Mouse (Mus musculus) Muller cell, postnatal 12 days (primary cell): Measurements from ENCODE around the gene Dnah6.

Experiments used
- DNase-seq: peaks from one replicate; pipeline ENCODE4 v3.0.0-alpha.2; 2015; ENCODE audit errors: inconsistent ontology term

The Dnah6 gene

DNA sequence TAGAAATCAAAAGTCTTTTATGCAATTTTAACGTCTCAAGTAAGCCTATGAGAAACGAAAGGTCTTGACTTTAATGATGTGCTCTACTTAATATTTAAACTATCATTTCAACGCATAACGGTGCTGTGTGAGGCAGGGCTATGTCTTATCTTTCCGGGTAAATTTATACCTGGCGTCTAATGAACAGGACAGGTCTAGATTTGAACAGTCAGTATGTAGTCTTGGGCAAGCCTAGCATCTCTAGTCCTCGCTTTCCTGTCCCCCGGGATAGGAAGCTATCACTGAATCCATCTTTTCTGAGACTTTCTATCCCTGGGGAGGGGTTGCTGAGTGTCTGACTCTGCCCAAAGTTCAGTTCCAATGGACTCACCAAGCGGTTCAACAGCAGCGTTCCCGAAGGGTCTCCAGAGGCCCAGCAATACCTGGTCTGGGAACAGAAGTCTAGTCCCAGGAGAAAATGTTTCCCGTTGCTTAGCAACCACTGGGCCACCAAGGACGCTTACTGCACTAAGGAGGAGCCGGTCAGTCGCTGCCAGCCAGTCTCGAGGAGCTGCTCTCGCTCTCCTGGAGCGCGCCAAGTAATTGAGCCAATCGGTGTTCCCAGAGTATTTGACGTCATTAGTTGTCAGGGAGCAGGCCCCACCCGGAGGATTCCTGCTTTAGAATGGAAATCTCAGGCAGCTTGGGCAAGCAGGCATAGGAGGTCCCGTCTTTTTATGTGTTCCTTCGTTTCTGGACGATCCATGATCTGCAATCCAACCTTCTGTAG is at the start of gene Dnah6:
Dnah6 (minus strand) TSS at position 463 of the 769 bp plus-strand sequence.
- DNase-seq, result peak; percentile 94

DNA sequence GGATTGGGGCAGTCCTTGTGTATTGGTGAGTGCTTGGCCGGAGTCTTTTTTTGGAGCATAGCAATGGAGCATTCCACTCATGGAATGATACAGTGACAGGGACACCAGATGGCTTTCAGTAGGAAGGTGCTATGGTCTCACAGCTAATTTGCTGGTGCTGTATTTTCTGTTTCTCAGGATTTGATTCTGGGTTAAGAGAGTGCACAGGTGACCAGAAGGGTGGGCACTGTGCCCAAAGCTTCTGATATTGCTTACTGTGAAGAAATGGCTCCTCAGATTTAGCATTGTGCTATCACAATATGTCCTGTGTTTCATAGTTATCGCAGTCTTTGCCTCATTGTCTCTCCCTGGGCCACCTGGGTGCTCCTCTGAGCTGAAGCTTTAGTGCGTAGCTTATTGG is 47.9 kb upstream of the Dnah6 start:
- no peak for DNase-seq

DNA sequence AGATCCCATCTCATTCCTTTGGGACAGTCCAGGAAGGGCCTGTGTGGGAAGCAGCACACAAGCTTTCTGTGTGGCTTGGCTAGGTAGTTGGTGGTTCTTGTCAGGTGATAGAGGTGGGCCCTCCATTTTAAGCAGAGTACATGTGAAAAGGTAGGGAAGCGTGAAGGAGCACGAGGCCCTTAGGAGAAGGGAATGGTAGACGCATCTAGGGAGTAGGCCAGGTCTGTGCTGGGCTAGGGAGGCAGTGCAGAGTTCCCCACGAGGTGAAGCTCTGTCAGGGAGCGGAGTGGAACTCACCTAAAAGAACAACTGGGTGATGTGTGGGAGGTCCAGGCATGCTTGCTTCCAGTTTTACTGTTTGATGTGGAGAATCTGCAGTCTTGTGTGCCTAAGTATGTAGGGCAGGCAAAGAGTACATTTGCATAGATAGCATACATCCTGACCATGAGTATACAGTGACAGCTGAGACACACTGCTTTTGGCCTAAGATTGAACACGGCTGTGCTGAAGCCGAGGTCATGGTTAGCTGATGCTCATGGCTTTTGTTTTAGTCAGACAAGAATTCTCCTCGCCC is 46.4 kb upstream of the Dnah6 start:
- DNase-seq, result no peak

DNA sequence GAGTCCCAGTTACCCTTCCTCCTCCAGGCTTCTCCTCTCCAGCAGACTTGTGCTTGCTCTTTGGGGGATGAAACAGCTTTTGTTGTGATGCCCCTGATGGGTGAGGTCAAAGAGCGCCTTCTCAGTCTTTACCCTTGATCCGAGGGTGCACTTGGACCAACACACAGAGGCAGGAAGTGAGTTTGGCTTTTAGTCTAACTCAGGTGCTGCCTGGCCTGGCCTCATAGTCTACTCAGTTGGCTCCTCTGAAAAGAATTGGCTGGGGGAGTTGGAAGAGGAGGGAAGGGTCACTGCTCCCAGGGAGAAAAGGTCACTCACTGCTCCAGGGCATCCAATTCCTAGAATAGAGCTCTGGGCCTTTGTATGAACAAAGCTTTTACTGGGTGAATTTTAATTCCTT is 43.4 kb upstream of the Dnah6 start:
- no peak for DNase-seq

DNA sequence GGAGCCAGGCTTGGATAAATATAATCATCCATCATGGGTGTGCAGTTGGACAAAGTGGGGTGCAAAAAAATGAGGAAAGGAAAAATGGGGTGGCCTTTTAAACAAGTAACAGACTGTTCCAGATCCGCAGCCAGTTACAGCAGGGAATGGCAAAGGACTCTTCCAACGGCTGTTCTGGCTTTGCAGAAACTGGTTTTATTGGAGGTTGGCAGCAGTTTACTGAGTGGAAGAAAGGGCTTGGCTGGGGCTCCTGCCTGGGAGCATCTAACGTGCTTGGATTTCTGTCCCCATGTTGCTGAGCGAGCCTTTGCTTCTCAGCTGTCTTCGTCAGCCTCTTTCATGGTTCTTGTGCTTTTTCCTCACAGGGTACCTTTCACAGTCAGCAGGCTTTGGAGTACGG is 38.7 kb upstream of the Dnah6 start:
- no peak for DNase-seq

DNA sequence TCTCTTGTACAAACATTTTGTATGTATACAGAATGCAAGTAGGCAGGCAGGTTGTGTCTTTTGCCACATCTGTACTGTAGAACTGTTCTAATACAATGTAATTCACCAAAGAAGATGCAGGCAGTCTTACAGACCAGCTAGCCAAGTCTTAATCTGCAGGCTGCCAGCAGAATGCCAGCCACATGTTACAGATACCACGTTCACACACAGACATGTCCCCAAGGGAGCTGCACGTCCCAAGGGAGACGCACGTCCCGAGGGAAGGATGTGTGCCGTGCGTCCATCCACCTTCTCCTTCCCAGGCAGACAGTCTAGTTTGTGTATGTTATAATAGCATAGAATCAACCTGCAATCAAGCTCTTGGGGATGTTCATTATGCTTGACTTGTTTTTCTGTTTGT is 35.6 kb upstream of the Dnah6 start:
- DNase-seq, result no peak

DNA sequence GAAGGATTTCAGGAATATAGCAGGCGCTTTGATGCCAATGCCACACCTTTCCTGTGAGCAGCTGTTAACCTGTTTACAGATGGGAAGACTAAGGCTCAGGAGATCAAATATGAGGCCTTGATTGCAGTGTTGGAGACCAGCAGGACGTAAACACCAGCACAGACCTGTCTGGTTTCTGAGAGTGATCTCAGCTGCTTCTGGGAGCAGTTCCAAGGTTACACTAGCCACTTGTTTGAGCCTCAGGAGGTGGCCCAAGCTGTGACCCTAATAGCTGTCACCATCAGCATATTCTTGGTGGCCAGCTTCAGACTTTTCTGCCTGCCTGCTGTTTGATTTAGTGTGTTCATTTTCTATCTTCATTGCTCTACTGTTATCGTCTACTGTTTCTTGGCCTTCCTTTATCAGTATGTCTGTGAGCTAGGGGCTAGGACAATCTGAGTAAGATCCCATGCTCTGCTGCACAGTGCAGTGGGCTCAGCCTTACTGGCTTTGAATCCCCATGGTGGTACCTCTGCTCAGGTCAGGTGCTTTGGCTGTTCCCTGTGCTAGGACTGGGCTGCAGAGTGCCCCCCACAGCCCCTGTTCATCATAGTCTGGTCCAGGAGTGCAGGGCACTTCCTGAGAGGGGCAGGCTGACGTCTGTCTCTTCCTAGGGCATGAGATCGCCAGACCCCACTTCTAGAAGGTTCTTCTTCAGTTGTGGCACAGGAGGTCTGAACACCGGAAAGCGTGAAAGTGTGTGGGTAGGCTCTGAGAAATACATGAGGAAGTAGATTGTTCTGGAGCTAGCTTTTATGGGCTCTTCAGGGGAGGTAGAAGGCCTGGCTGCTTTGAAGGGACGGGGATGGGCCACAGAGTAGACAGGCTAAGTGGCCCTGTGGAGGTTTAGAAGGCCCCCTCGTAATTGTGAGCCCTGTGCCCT is 33.1 kb upstream of the Dnah6 start:
- peak; percentile 9 for DNase-seq

DNA sequence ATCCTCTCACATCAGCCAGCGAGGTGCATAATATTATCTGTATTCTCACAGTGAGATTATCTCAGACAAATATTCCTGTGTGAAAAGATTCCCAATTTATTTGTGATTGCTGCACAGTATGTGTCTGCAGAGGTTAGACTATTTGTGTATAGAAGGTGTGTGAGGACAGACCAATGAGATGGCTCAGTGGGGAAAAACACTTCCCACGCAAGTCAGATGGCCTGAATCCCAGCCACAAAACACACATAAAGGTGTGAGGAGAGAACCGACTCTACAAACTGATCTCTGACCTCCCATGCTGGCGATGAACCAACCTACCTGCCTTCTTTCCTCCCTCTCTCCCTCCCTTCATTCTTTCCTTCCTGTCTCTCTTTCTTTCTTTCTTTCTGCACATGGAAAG is 32.1 kb upstream of the Dnah6 start:
- DNase-seq, result no peak

DNA sequence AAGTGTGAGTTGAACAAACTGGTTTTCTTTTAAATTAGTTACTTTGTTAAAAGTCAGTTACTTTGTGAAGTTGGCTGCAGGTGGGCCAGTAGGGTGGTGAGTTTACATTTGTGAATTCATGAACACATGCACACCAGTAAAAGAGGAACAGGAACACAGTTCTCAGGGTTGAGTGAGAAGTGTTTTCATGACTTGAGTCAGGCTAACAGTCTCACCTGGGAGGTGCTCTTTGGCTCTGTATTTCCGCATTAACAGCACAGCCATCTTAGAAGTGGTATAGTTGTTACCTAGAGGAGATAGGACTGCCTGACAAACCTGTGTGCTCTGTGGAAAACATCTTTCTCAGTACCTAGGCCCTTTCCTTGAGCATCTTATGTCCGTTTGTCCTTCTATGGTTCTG is 31.6 kb upstream of the Dnah6 start:
- no peak for DNase-seq

DNA sequence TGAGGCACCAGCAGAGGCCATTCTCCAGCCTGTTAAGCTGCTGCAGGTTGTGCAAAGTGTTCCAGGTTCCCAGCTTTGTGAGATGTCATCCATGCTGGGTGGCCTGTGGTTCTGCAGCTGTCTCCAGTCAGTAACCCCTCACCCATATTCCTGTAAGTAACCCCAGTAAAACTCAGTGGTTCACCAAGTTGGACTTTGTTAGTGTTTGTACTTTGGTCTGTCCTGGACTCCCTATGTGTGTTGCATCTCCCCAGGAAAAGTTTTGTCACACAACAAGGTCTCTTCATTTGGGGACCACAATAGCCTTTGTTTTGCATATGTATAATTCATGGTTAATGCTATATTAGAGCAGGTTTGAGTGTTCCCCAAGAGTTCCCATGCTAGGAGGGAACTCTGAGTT is 30.9 kb upstream of the Dnah6 start:
- no peak for DNase-seq

DNA sequence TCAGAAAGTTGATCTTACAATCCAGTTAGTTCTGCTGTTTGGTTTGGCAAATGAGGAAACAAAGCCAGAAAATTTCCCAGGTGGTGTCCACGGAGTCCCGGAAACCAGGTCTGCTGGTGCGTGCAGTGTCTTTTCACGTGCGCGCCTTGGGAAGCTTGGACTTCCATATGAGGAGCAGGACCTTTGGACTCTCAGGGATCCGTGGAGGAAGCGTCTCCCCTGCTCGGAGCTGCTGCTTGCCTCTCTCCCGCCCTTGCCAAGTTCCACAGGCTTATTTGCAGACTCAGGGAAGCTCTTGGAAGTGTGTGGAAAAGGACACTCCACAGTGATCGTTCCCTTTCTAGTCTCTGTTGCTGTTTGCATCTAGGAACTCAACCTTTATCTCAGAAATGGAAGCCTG is 29.9 kb upstream of the Dnah6 start:
- no peak for DNase-seq

DNA sequence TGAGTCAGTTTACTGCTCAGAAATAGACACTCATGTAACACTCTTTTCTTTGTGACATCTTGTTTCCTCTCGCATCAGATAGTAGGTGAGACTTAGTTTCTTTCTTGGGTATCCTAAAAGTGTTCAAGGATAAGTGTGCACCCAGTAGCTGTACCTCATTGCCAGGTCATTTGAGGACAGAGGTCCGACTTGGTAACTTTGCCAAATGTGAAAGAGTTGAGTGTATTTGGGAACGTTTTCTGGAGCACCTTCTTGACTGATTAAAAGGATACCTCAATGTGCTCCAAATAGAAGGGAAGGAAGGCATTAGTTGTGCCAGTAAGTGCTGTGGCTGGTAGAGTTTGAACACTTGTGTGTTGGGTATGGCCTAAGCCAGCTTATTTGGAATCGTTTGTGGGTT is 28.4 kb upstream of the Dnah6 start:
- no peak for DNase-seq

DNA sequence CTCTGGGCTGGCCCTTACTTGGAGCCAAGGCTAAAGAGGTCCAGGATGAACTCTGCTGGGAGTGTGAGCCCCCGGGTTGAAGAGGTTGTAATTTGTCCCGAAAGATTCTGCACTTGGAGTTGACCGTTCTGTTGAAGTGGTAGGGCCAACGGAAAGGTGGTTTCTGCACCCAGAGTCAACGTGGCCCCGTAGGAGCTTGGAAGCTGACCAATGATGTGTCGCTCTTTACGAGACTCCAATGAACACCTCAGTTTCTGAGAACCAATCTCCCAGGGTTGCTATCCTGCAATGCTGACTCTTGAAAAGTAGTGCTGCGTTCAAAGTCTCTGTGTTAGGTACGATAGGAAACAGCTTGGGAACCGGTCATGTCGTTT is 27.6 kb upstream of the Dnah6 start:
- peak; percentile 30 for DNase-seq

DNA sequence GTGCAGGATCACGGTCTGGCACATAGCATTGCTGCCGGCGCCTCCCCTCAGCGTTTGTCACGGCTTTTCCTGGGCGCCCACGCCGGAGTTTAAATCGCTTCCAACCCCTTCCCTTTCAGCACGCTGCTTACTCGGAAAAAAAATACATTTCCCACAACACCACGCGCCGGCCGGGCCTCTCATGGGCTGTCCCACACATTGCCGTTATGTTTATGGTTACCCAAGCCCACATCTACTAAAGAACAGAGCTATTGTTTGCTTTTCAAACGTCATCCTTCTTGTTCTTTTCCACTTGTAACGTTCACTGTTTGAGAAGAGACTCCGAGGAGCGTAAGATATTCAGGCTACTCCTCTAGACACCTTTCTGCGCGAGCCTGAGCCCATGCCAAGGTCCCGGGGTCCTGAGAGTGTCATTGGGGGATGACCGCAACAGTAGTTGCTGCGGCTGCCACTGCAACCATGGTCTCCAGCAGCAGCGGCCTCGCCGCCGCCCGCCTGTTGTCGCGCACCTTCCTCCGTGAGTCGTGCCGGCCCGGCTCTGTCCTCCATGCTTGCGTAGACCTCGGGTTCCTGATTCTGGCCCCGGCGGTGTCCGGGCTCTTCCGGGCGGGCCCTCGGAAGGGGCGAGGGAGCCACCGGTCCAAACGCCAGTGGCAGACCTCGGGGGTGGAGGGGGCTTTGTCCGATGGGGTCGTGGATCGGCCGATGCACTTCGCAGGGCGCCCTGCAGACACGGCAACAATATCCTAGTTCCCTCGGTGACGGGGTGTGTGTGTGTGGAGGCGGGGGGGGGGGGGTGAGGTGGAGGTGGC is 27.0 kb upstream of the Dnah6 start, which contains the start of gene Suclg1:
Suclg1 (plus strand) TSS at position 146 of the 812 bp plus-strand sequence.
- peak; percentile 92 for DNase-seq

DNA sequence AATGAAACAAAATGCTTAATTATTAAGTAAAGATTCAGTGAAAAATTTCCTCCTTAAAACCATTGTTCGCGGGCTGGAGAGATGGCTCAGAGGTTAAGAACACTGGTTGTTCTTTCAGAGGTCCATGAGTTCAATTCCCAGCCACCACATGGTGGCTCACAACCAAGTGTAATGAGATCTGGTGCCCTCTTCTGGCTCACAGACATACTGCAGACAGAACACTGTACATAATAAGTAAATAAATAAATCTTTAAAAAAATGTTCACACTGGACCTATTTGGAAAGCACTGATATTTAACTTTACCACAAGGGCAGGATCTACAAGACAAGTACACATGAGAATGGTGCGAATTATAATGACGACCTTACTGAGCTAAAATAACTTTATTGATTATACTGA is 26.0 kb upstream of the Dnah6 start:
- peak; percentile 47 for DNase-seq

DNA sequence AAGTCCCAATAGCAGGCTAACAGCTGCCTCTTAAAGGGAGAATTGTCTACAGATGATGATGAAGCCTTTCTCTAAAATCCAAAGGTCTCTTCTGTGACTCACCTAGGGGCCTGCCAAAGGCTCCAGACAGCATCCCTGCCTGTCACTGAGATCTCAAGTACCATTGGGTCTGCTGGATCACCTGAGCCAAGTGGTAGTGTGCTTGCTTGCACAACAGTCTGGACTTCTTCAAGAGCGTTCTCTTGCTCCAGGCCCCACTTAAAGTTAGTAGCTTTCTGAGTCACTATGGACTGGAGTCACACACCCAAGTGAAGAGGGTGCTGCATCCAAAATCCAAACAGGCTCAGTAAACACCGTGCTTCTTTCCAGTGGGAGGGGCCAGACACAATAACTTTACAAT is 25.4 kb upstream of the Dnah6 start:
- DNase-seq, result no peak

DNA sequence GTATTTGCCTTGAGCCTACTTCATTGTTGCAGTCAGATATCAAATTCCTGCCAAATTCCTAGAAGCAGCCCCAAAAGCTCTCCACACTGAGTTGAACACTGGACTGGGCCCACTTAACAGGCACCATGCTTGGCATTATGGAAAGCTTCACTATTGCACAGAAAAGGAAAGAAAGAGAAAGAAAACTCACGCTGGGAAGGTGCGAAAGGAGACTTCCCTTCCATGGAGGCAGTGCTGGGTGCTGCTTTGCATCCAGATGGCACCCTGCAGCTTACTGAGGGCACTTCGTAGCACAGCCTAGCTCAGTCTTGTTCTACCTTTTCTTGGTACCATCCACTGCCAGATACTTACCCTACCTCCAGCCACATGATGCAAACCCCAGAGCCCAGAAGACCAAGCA is 14.2 kb upstream of the Dnah6 start:
- DNase-seq, result peak; percentile 27

DNA sequence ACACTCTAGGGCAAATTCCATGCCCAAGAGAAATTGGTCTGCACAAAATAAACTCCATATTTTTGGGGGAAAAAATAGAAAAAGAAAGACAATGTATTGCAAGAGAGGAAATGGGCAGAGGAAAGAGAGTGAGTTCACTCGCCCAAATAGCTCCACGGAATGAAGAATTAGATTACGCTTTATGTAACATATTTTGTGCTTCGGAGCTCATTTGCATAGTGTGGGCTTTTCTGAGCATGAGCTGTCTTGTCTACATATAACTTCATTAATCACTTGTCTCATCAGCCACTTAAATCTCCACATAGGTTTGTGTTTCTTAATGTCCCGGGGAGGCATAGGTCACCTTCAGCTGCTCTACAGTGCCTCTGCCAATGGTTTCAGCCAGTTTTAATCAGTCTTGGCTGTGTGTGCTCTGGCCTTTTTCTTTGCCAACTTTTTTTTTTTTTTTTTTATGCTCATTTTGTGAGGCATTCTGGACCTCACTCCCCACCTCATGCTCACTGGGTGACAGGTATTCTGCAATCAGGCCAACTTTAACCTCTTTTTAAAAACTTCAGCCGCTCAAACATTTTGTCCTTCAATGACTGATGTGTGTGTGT is 12.9 kb upstream of the Dnah6 start:
- peak; percentile 43 for DNase-seq

DNA sequence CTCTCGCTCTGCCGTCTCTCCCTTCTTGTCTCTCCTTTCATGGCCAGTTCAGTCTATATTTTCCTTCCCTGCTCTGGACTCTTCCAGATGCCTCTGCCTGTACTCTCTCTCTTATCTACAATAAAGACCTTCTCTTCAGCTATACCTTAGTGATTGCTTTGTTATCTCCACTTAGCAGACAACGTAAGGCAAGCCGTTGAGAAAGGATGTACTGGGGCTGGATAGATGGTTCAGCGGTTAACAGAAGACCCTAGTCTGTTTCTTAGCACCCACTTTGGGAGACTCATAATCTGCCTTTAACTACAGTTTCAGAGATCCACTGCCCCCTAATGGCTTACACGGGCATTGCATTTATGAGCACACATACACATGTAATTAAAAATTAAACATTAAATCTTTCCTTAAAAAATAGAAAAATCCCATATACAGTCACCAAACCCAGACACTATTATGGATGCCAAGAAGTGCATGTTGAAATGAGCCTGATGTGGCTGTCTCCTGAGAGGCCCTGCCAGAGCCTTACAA is 11.8 kb upstream of the Dnah6 start:
- no peak for DNase-seq

DNA sequence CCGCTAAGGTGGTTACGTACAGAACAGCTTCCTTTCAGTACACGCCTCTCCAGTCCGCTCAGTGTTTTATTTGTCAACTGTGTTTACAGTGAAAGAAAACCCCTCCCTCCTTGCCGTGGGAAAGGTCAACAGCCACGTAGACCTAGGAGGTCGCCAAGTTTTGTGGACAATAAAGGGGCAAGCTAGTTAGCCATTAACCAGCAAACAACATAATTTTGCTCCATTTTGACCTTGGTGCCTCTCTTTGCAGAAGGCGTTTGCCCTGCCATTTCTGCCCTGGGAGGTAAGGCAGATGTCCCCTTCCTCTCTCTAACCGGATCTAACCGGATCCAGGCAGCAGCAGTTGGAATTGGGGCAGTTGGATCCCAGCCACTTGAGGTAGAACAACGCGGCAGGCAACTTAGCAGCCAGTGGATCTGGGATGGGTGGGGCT is 10.7 kb upstream of the Dnah6 start:
- DNase-seq, result no peak

DNA sequence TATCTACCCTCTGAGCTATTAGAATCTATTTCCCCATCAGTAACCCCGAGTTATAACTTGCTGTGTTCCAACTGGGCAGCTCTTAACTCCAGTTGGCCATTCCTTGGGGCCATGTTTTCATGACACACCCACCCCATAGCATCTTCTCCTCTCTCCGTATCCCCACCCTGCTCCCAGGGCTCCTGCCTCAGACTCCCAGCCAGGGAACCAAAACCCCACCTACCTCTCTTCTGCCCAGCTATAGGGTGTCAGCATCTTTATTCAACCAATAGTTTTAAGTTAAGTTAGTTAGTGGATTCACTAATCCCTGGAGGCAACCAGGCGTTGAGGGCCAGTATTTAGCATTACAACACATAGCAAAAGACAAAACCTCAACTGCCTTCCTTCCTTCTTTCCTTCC is 7.4 kb upstream of the Dnah6 start:
- DNase-seq, result no peak
